In the genomic region with DNA sequence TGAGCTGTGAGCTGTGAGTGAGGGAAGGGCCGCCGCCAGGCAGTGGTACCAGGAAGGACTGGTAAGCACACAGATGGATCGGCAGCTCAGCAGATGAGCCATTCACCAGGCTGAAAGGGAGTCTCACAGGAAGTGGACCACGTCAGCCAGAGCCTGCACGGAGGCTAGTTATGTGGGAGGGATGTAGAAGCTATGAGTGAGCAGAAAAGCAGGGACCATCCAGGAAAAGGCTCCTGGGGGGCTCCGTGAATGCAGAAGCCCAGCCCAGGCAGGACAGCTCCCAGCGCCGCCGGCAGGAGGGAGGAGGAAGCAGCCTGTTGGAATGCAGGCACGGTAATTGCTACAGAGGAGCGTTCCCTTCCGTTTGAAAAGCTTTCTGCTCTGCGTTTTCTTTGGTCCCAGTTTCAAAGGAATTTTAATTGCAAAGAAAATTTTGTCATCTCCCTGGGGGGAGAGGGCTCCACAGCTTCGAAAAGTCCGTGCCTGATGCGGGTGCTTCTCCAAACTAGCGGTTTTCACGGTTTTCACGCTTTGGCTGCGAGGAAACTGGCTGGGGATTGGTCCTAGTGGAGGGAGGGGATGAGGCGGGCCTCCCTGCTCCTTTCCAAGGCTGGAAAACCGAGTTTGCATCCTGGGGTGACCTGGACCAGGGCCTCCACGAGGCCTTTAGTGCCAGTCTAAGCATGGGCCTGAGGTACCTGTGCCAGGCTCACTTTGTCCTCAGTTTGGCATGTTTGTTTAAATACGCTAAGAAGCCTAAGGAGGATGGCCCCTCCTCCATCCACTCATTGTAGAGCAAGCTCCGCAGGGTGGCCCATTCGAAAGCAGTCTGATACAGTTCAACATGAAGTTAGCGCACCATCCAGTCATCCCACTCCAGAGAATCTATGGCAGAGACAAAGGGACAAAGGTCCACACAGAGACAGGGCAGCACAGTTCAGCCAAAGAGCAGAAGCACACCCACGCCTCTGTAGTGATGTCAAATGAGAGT, we compare ENCODE assay signal across 9 mouse cellular contexts. TPM values are rescaled to one million over a fixed set of nuclear protein-coding genes. Genes with fewer than 3 reads are reported as not detected.
DNase-seq lines count a peak whose midpoint lies in the region; ATAC-seq and TF ChIP-seq lines count a peak whose summit lies in the region.
"Had no signal": no experiment of that assay in that cellular context is flagged by ENCODE, and none has a peak within 500 bp of the region (broad histone marks: within the 10 kb centered on the region; RNA-seq: fewer than 3 reads in every experiment).

No protein-coding gene starts in this region.

- H3K4me3 ChIP-seq in heart, embryonic 13.5 days, result peak overlapping the region; percentile 36
- H3K4me3 ChIP-seq in forebrain, postnatal 0 days (ENCODE audit: low read depth, low read length), result peak overlapping the region; percentile 23
- H3K4me3 ChIP-seq in midbrain, embryonic 14.5 days (replicated peaks; ENCODE audit: low read depth, low read length), result 0 out of 2 replicates have a peak overlapping the region, but pooled peaks have one; percentile 12

- no peak overlapping the region for H3K27ac ChIP-seq in heart, embryonic 13.5 days (replicated peaks)
- H3K27ac ChIP-seq in forebrain, postnatal 0 days (ENCODE audit: low read depth, low read length), result no peak overlapping the region
- H3K27ac ChIP-seq in midbrain, embryonic 14.5 days (replicated peaks; ENCODE audit: low read depth, low read length), result peak overlapping the region; percentile 74

- peaks cover 9% of the 10 kb centered on the region for H3K4me1 ChIP-seq in heart, embryonic 13.5 days
- peaks cover 13% of the 10 kb centered on the region; the same call in 1 of the 2 replicates for H3K4me1 ChIP-seq in forebrain, postnatal 0 days (ENCODE audit: insufficient read depth)
- peaks cover 29% of the 10 kb centered on the region for H3K4me1 ChIP-seq in midbrain, embryonic 14.5 days (ENCODE audit: control insufficient read depth, insufficient read depth, low read length)

- peaks cover 99% of the 10 kb centered on the region for H3K27me3 ChIP-seq in heart, embryonic 13.5 days (replicated peaks)
- no peaks in the 10 kb centered on the region for H3K27me3 ChIP-seq in forebrain, postnatal 0 days (ENCODE audit: insufficient read depth, low read length)
- no peaks in the 10 kb centered on the region for H3K27me3 ChIP-seq in midbrain, embryonic 14.5 days (ENCODE audit: control insufficient read depth, insufficient read depth, low read length)

- peak overlapping the region; percentile 45 for H3K9ac ChIP-seq in heart, embryonic 13.5 days
- H3K9ac ChIP-seq in forebrain, postnatal 0 days, result peak overlapping the region; percentile 25
- peak overlapping the region; percentile 42; the same call in 1 of the 2 replicates for H3K9ac ChIP-seq in midbrain, embryonic 14.5 days (replicated peaks; ENCODE audit: low read length)

- WGBS in heart, embryonic 13.5 days, result 6% methylated on average over 28 of the region's 28 CpGs
- WGBS in forebrain, postnatal 0 days, result 4% methylated on average over 28 of the region's 28 CpGs
- 3% methylated on average over 28 of the region's 28 CpGs for WGBS in midbrain, embryonic 14.5 days

- H3K36me3 ChIP-seq in heart, embryonic 13.5 days, result no peaks in the 10 kb centered on the region
- no peaks in the 10 kb centered on the region for H3K36me3 ChIP-seq in forebrain, postnatal 0 days (ENCODE audit: insufficient read depth)
- no peaks in the 10 kb centered on the region for H3K36me3 ChIP-seq in midbrain, embryonic 14.5 days (ENCODE audit: control insufficient read depth, insufficient read depth, low read length)

- no peak; the same call in 1 of the 2 replicates for ATAC-seq in heart, embryonic 13.5 days (ENCODE audit: extremely low read depth, insufficient number of reproducible peaks, low FRiP score, low TSS enrichment)
- ATAC-seq in forebrain, postnatal 0 days, result peak; percentile 65
- ATAC-seq in midbrain, embryonic 14.5 days (ENCODE audit: low FRiP score, low TSS enrichment), result no peak
- ATAC-seq in granulocyte monocyte progenitor cell, adult 5-6 weeks (replicated peaks; ENCODE audit: poor library complexity, severe bottlenecking), result no peak

- H3K9me3 ChIP-seq in heart, embryonic 13.5 days, result no peaks in the 10 kb centered on the region
- H3K9me3 ChIP-seq in forebrain, postnatal 0 days (ENCODE audit: low read length), result no peaks in the 10 kb centered on the region
- H3K9me3 ChIP-seq in midbrain, embryonic 14.5 days (ENCODE audit: control insufficient read depth, low read length), result no peaks in the 10 kb centered on the region

- peak; percentile 45 for TF ChIP-seq CTCF in forebrain, postnatal 0 days (IDR thresholded peaks at IDR 0.05; ENCODE audit: low read depth)

- peak overlapping the region; percentile 66 for H3K4me2 ChIP-seq in heart, embryonic 13.5 days
- peak overlapping the region; percentile 51 for H3K4me2 ChIP-seq in forebrain, postnatal 0 days (ENCODE audit: low read depth)
- peak overlapping the region; percentile 51 for H3K4me2 ChIP-seq in midbrain, embryonic 14.5 days (ENCODE audit: low read length)

- DNase-seq in heart, adult 11 months, result no peak
- peak; percentile 25 for DNase-seq in adrenal gland, postnatal 25 days
- DNase-seq in forebrain, postnatal 0 days, result peak; percentile 61
- peak; percentile 46 to 57 for DNase-seq in layer of hippocampus, postnatal 10 days (ENCODE audit: low spot score in 2 of 2)
- DNase-seq in midbrain, embryonic 14.5 days, result peak; percentile 68
- no peak for DNase-seq in ovary, postnatal 14 days (ENCODE audit: low spot score)

RNA-seq across cellular contexts. Expression of gene Cdh22, which starts 32.6 kb away (rescaled TPM):
- 0.08 TPM in 1 of 2 replicates, not detected in the other for polyA plus RNA-seq in heart, embryonic 13.5 days (2015; fragmentation: Nextera tagmentation; extraction: Ambion mirVana)
- 0.57 and 1.2 TPM in 2 replicates for total RNA-seq in adrenal gland, postnatal 25 days (2021)
- 11.5 and 24.6 TPM in 2 replicates for total RNA-seq in forebrain, postnatal 0 days (2014; rRNA removed)
- polyA plus RNA-seq in forebrain, postnatal 0 days (2015; fragmentation: Nextera tagmentation; extraction: Ambion mirVana), result 7.1 and 10.4 TPM in 2 replicates
- 10 to 100 TPM; 13.5 to 15.8 TPM for total RNA-seq in layer of hippocampus, postnatal 10 days (2021)
- 15.8 and 18.4 TPM in 2 replicates for polyA plus RNA-seq in midbrain, embryonic 14.5 days (2014; fragmentation: Nextera tagmentation; extraction: Ambion mirVana)
- total RNA-seq in granulocyte monocyte progenitor cell, adult 5-6 weeks (2014; fragmentation: Nextera tagmentation), result not detected in 2 replicates
- not detected in 2 replicates for total RNA-seq in granulocyte monocyte progenitor cell, adult 5-6 weeks (2017)
- total RNA-seq: hematopoietic stem cell, adult 5-6 weeks had no signal

Comparison
In these comparisons a context has a peak if more than half of its experiments do, and no peak if none do; other contexts are left out.
1. DNase-seq: peak in adrenal gland, postnatal 25 days (single experiment), forebrain, postnatal 0 days (single experiment), layer of hippocampus, postnatal 10 days (2 of 2) and midbrain, embryonic 14.5 days (single experiment); none in heart, adult 11 months (single experiment) and ovary, postnatal 14 days (single experiment).
2. Peak in every context shown above with its lines, with median percentiles within 50 percentile points of each other: H3K4me2 ChIP-seq, H3K4me3 ChIP-seq and H3K9ac ChIP-seq.